Mouse (Mus musculus) erythroblast, embryonic 14.5 days (primary cell): ENCODE measurements around the gene Itga9. TPM values are rescaled to one million over a fixed set of nuclear protein-coding genes. Genes with fewer than 3 reads are reported as not detected.

ENCODE experiments used
- H3K27me3 ChIP-seq: 2 replicates; pipeline ENCODE4 v1.6.1; 2012; ENCODE audit warnings: inconsistent platforms; ENCODE audit not compliant: control insufficient read depth
- H3K36me3 ChIP-seq: 2 replicates; pipeline ENCODE4 v1.6.1; 2012; ENCODE audit warnings: mild to moderate bottlenecking, inconsistent platforms; ENCODE audit not compliant: control insufficient read depth
- H3K4me1 ChIP-seq: 2 replicates; pipeline ENCODE4 v1.6.1; 2012; ENCODE audit warnings: inconsistent platforms; ENCODE audit not compliant: control insufficient read depth
- H3K4me3 ChIP-seq: replicated peaks from 2 replicates; pipeline ENCODE3; 2012; ENCODE audit warnings: moderate library complexity, mild to moderate bottlenecking, inconsistent platforms
- H3K9me3 ChIP-seq: 2 replicates; pipeline ENCODE4 v1.6.1; 2012; ENCODE audit warnings: low read length, inconsistent platforms, mixed read lengths; ENCODE audit not compliant: control insufficient read depth
- GATA1 ChIP-seq: IDR thresholded peaks from 2 replicates; pipeline ENCODE4 v1.6.1; 2012; ENCODE audit warnings: low read length, inconsistent platforms, mixed read lengths
- TAL1 ChIP-seq: IDR thresholded peaks from 3 replicates; pipeline ENCODE4 v1.6.1; 2012; ENCODE audit warnings: low read length, inconsistent platforms, mixed read lengths
- polyA plus RNA-seq: library from polyadenylated mRNA; stranded (reverse); fragments of >175 nt; gene quantifications from 2 replicates; pipeline ENCODE4 v1.2.3, GENCODE M21; 2012

Gene Itga9
- polyA plus RNA-seq, 1 experiment = under 0.01 TPM

- Histone ChIP-seq H3K36me3 (no peaks in the 10 kb centered on the region), H3K4me3 (no peak overlapping the region), H3K27me3 (no peaks in the 10 kb centered on the region), H3K4me1 (no peaks in the 10 kb centered on the region), H3K9me3 (no peaks in the 10 kb centered on the region)
- TF ChIP-seq GATA1 = no peak
- TF ChIP-seq TAL1 = no peak
Observed at GRCm38 (mm10) chr9:118688921-118689451, 82.5 kb downstream of the Itga9 start.

GRCm38 (mm10) chr9:118693256-118693655 is 86.8 kb downstream of the Itga9 start:
- Histone ChIP-seq H3K27me3 (no peaks in the 10 kb centered on the region), H3K36me3 (no peaks in the 10 kb centered on the region), H3K9me3 (no peaks in the 10 kb centered on the region), H3K4me1 (no peaks in the 10 kb centered on the region), H3K4me3 (no peak overlapping the region)
- TF ChIP-seq TAL1 = no peak
- no peak for TF ChIP-seq GATA1

DNA sequence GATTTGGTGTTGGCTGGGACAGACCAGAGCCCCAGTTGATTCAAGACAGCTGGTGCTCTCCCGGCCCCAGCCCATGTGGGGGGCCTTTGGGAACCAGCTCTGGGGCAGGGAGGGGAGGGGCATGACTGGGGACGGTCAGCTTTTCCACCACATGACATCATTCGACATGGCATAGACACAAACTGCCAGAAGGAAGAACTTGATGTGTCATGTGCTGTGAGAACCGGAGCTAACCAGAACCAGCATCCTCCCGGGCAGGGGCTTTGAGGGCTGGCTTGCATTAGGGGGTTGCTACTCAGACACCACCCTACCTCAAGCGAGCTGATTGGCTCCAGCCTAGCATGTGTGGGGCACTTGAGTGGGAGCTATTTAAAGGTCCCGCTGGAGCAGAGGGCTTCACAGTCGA is 87.9 kb downstream of the Itga9 start:
- no peaks in the 10 kb centered on the region for H3K9me3 ChIP-seq
- no peaks in the 10 kb centered on the region for H3K27me3 ChIP-seq
- H3K4me1 ChIP-seq = no peaks in the 10 kb centered on the region
- no peaks in the 10 kb centered on the region for H3K36me3 ChIP-seq
- TF ChIP-seq TAL1 (no peak), GATA1 (no peak)
- no peak overlapping the region for H3K4me3 ChIP-seq

- Histone ChIP-seq H3K9me3 (no peaks in the 10 kb centered on the region), H3K4me1 (no peaks in the 10 kb centered on the region), H3K27me3 (no peaks in the 10 kb centered on the region), H3K4me3 (no peak overlapping the region), H3K36me3 (no peaks in the 10 kb centered on the region)
- TF ChIP-seq GATA1 = no peak
- no peak for TF ChIP-seq TAL1
Observed at GRCm38 (mm10) chr9:118698191-118698590, 91.7 kb downstream of the Itga9 start.

- no peak overlapping the region for H3K4me3 ChIP-seq
- H3K36me3 ChIP-seq = no peaks in the 10 kb centered on the region
- TF ChIP-seq GATA1 (no peak), TAL1 (no peak)
- no peaks in the 10 kb centered on the region for H3K4me1 ChIP-seq
- no peaks in the 10 kb centered on the region for H3K27me3 ChIP-seq
- no peaks in the 10 kb centered on the region for H3K9me3 ChIP-seq
Observed at GRCm38 (mm10) chr9:118699716-118700115, 93.2 kb downstream of the Itga9 start.

DNA sequence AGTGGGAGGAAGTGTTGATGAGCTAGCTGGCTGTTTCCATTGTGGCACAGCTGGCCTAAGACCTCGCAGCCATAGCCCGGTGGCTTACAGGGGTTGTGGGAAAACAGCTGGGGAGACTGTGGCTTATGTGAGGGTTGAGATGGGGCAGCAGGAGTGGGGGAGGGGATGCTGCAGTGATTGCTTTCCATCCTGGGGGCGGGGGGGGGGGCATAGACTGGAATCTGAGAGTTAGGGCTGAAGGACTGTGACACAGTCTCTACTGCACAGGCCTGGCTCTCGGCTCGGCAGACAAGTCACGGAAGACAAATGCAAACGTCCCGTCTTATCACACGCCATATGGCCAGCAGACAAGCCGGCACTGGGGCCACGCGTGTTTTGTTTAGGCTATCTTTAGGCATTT is 94.4 kb downstream of the Itga9 start:
- Histone ChIP-seq H3K36me3 (no peaks in the 10 kb centered on the region), H3K9me3 (no peaks in the 10 kb centered on the region), H3K4me3 (no peak overlapping the region), H3K27me3 (no peaks in the 10 kb centered on the region), H3K4me1 (no peaks in the 10 kb centered on the region)
- no peak for TF ChIP-seq GATA1
- TF ChIP-seq TAL1 = no peak

GRCm38 (mm10) chr9:118701791-118702190 is 95.3 kb downstream of the Itga9 start:
- Histone ChIP-seq H3K36me3 (no peaks in the 10 kb centered on the region), H3K4me3 (no peak overlapping the region), H3K27me3 (no peaks in the 10 kb centered on the region), H3K9me3 (no peaks in the 10 kb centered on the region), H3K4me1 (no peaks in the 10 kb centered on the region)
- no peak for TF ChIP-seq TAL1
- no peak for TF ChIP-seq GATA1

DNA sequence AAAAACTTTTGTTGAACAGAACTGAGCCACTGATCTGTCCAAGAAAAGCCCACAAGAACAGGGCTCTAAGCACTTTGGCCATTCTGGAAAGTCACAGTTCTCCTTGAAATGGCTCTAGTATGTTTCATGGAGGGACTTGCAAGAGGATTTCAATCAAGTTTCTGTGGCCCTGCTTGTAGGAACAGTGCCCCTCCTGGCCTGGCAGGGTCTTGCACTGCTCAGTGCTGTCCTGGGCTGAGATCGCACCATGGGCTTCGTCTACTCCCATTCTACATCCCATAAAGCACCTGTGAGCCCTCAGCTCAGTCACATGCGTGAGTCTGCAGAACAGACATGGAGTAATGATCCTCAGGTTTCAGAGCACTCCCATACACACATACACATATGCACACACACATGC is 96.7 kb downstream of the Itga9 start:
- Histone ChIP-seq H3K36me3 (no peaks in the 10 kb centered on the region), H3K9me3 (no peaks in the 10 kb centered on the region), H3K27me3 (no peaks in the 10 kb centered on the region), H3K4me1 (no peaks in the 10 kb centered on the region), H3K4me3 (no peak overlapping the region)
- no peak for TF ChIP-seq TAL1

- Histone ChIP-seq H3K36me3 (no peaks in the 10 kb centered on the region), H3K4me1 (no peaks in the 10 kb centered on the region), H3K9me3 (0 out of 2 replicates have a peak, but pooled peaks cover 2% of the 10 kb centered on the region), H3K4me3 (no peak overlapping the region), H3K27me3 (no peaks in the 10 kb centered on the region)
- TF ChIP-seq GATA1 (no peak), TAL1 (no peak)
Observed at GRCm38 (mm10) chr9:118705381-118706074, 99.0 kb downstream of the Itga9 start.
